Mouse (Mus musculus) liver, postnatal 0 days (tissue): ENCODE results near the gene Nova2. TPM values are rescaled to one million over a fixed set of nuclear protein-coding genes. Genes with fewer than 3 reads are reported as not detected.

Experiments
- ATAC-seq: fragments of 200-750 bp; cut with Nextera tagmentation; 2 replicates; pipeline ENCODE4 v1.8.0; 2017; ENCODE audit warnings: mild to moderate bottlenecking, moderate library complexity
- DNase-seq: peaks from one replicate; pipeline ENCODE4 v3.0.0-alpha.2; 2016
- H3K27ac ChIP-seq: fragments of 300-500 bp; sonication (generic); 2 replicates; pipeline ENCODE4 v1.5.1; 2014; ENCODE audit warnings: antibody characterized with exemption, moderate library complexity, mild to moderate bottlenecking, low read depth
- H3K27me3 ChIP-seq: fragments of 300-500 bp; sonication (generic); 2 replicates; pipeline ENCODE4 v1.6.1; 2014; ENCODE audit warnings: low read length, control low read depth, mixed read lengths; ENCODE audit not compliant: insufficient read depth
- H3K36me3 ChIP-seq: fragments of 300-500 bp; sonication (generic); replicated peaks from 2 replicates; pipeline ENCODE4 v1.6.1; 2014; ENCODE audit warnings: mild to moderate bottlenecking, control low read depth, low read length, moderate library complexity, mixed read lengths; ENCODE audit not compliant: insufficient read depth
- H3K4me1 ChIP-seq: fragments of 300-500 bp; sonication (generic); 2 replicates; pipeline ENCODE4 v1.6.1; 2014; ENCODE audit warnings: antibody characterized with exemption, mild to moderate bottlenecking, control low read depth; ENCODE audit not compliant: insufficient read depth
- H3K4me2 ChIP-seq: fragments of 300-500 bp; sonication (generic); 2 replicates; pipeline ENCODE4 v1.6.1; 2014; ENCODE audit warnings: low read depth, mild to moderate bottlenecking, low read length, moderate library complexity, mixed read lengths
- H3K4me3 ChIP-seq: fragments of 300-500 bp; sonication (generic); 2 replicates; pipeline ENCODE4 v1.5.1; 2014; ENCODE audit warnings: low read depth, low read length
- H3K9ac ChIP-seq: fragments of 300-500 bp; sonication (generic); replicated peaks from 2 replicates; pipeline ENCODE4 v1.6.1; 2014; ENCODE audit warnings: mild to moderate bottlenecking, moderate library complexity
- H3K9me3 ChIP-seq: fragments of 300-500 bp; sonication (generic); 2 replicates; pipeline ENCODE4 v1.6.1; 2016; ENCODE audit warnings: mild to moderate bottlenecking, control low read depth, low read length, mixed read lengths
- CTCF ChIP-seq: sonication (generic); IDR thresholded peaks from 2 replicates; pipeline ENCODE4 v1.5.1; 2016; ENCODE audit warnings: antibody characterized with exemption, low read depth
- EP300 ChIP-seq: IDR thresholded peaks from 2 replicates; pipeline ENCODE4 v1.6.1; 2016; ENCODE audit warnings: antibody characterized with exemption, low read depth, mild to moderate bottlenecking
- WGBS: fragments of 180-500 bp; shearing (Covaris S2); extraction: QIAGEN DNeasy Blood & Tissue Kit; methylation state at CpG from one replicate; pipeline ENCODE4 v1.1.7; 2014; ENCODE audit not compliant: insufficient replicate concordance; 5-methylcytosine and 5-hydroxymethylcytosine counted together
- polyA plus RNA-seq: library from polyadenylated mRNA; unstranded; fragments of >200 nt; fragmentation: Nextera tagmentation; extraction: Ambion mirVana; gene quantifications from 2 replicates; pipeline ENCODE4 v1.2.1, GENCODE M21; 2015

Gene Nova2
- polyA plus RNA-seq, 1 experiment from 2014 or later: 0.12 TPM

- 40% methylated on average over 2 of the region's 2 CpGs for WGBS
- H3K27me3 ChIP-seq: peaks cover 40% of the 10 kb centered on the region
- TF ChIP-seq CTCF (no peak), EP300 (no peak)
- no peak within 1 kb of the TSS for H3K4me3 ChIP-seq
- no peak for DNase-seq
- no peak within 1 kb of the TSS for H3K9ac ChIP-seq
- no peak for ATAC-seq
- H3K4me1 ChIP-seq: peaks cover 14% of the 10 kb centered on the region
- H3K9me3 ChIP-seq: no peaks in the 10 kb centered on the region
- H3K36me3 ChIP-seq: no peaks in the 10 kb centered on the region
- H3K27ac ChIP-seq: no peak within 1 kb of the TSS
- no peak within 1 kb of the TSS for H3K4me2 ChIP-seq
Observed at GRCm38 (mm10) chr7:18987100-18987499, 61.4 kb downstream of the Nova2 start, which contains the start of gene Nanos2. Gene Nanos2, plus strand, starts transcription at chr7:18987400.

DNA sequence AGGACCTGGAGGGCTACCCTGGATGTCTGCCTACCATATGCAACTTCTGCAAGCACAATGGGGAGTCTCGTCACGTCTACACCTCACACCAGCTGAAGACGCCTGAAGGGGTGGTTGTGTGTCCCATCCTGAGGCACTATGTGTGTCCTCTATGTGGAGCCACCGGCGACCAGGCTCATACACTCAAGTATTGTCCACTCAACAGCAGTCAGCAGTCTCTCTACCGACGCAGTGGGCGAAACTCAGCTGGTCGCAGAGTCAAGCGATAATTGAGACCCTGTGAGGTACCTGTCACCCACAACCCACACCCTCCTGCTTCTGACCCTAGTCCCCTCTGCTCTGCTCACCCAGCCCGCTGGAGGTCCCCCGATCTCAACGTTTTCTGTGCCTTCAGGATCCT, 62.1 kb downstream of the Nova2 start:
- 64% methylated on average over 13 of the region's 13 CpGs for WGBS
- Histone ChIP-seq H3K27ac (no peak overlapping the region), H3K9me3 (no peaks in the 10 kb centered on the region), H3K9ac (no peak overlapping the region), H3K4me1 (peaks cover 16% of the 10 kb centered on the region), H3K4me2 (no peak overlapping the region), H3K36me3 (no peaks in the 10 kb centered on the region), H3K4me3 (no peak overlapping the region), H3K27me3 (peaks cover 46% of the 10 kb centered on the region)
- no peak for TF ChIP-seq EP300
- TF ChIP-seq CTCF: no peak
- ATAC-seq: no peak
- no peak for DNase-seq

GRCm38 (mm10) chr7:18988780-18989179, 63.1 kb downstream of the Nova2 start:
- Histone ChIP-seq H3K4me2 (no peak overlapping the region), H3K27me3 (peaks cover 54% of the 10 kb centered on the region), H3K4me1 (peaks cover 16% of the 10 kb centered on the region), H3K36me3 (no peaks in the 10 kb centered on the region), H3K9ac (no peak overlapping the region), H3K27ac (no peak overlapping the region), H3K4me3 (no peak overlapping the region), H3K9me3 (no peaks in the 10 kb centered on the region)
- TF ChIP-seq EP300: no peak
- TF ChIP-seq CTCF: no peak
- ATAC-seq: no peak
- WGBS: 63% methylated on average over 6 of the region's 6 CpGs
- DNase-seq: no peak

DNA sequence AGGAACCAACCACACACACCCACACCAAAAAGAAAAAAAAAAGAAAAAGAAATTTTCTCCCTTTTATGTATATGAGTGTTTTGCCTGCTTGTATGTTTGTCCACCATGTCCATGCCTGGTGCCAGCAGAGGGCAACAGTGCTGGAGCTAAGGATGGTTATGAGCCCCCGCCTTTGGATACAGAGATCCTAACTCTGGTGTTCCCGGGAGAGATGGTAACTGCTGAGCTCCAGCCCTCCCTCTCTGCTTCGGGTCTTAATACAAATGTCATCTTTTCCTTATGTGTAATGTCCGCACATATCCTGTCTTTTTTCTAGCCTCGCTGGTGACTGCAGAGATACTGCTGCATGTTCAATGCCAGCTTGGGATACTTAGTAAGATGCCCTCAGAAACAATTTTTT, 64.3 kb downstream of the Nova2 start:
- no peak for DNase-seq
- WGBS: 22% methylated on average over 5 of the region's 5 CpGs
- Histone ChIP-seq H3K27ac (no peak overlapping the region), H3K4me1 (peaks cover 16% of the 10 kb centered on the region), H3K27me3 (peaks cover 54% of the 10 kb centered on the region), H3K9me3 (no peaks in the 10 kb centered on the region), H3K4me3 (no peak overlapping the region), H3K4me2 (no peak overlapping the region), H3K36me3 (peaks cover under 1% of the 10 kb centered on the region; the same call in 1 of the 2 replicates), H3K9ac (no peak overlapping the region)
- TF ChIP-seq EP300 (no peak), CTCF (no peak)
- ATAC-seq: no peak

GRCm38 (mm10) chr7:18990601-18991295, 65.1 kb downstream of the Nova2 start, which contains the start of gene Mypop:
Gene Mypop, plus strand, starts transcription at chr7:18991245.
- H3K4me2 ChIP-seq: peak within 1 kb of the TSS; percentile 78
- peaks cover 8% of the 10 kb centered on the region; the same call in 1 of the 2 replicates for H3K36me3 ChIP-seq
- 0% methylated on average over 36 of the region's 37 CpGs for WGBS
- DNase-seq (peak; percentile 96), ATAC-seq (peak; percentile 95)
- no peaks in the 10 kb centered on the region for H3K9me3 ChIP-seq
- H3K27ac ChIP-seq: no peak within 1 kb of the TSS
- 0 out of 2 replicates have a peak within 1 kb of the TSS, but pooled peaks have one; percentile 11 for H3K9ac ChIP-seq
- H3K4me1 ChIP-seq: peaks cover 16% of the 10 kb centered on the region
- peak within 1 kb of the TSS; percentile 45 for H3K4me3 ChIP-seq
- H3K27me3 ChIP-seq: peaks cover 54% of the 10 kb centered on the region
- no peak for TF ChIP-seq CTCF
- no peak for TF ChIP-seq EP300

DNA sequence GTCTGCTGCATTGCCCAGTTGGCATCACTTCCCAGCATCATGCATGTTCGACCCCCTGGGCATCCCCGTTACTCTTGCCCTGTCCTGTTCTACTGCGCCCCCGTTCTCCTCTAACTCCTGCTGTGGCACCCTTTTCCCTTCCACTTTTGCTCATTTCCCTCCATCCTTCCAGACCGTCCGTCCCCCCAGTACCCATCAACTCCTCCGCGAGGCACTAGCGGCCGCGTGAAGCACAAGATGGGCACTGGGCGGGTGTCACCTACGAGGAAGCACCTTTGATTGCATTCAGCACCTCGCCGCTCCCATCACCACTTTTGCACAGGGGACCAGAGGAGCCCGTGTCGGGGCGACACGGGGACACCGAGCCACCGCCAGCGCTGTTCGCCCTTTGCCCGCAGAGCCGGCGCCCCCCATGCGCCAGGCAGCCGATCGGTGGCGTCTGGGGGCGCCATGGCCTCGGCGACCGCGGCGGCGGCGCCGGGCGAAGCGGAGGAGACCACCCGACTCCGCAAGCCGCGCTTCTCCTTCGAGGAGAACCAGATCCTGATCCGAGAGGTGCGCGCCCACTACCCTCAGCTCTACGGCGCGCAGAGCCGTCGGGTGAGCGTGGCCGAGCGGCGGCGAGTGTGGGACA, 66.1 kb downstream of the Nova2 start:
- peaks cover 54% of the 10 kb centered on the region for H3K27me3 ChIP-seq

More for the DNA sequence above, 66.1 kb downstream of the Nova2 start:
- Histone ChIP-seq H3K4me1 (peaks cover 16% of the 10 kb centered on the region), H3K9ac (0 out of 2 replicates have a peak overlapping the region, but pooled peaks have one; percentile 11), H3K9me3 (no peaks in the 10 kb centered on the region), H3K4me2 (peak overlapping the region; percentile 78), H3K36me3 (peaks cover 10% of the 10 kb centered on the region; the same call in 1 of the 2 replicates), H3K27ac (no peak overlapping the region), H3K4me3 (peak overlapping the region; percentile 45)
- TF ChIP-seq CTCF (no peak), EP300 (no peak)
- ATAC-seq: no peak
- 1% methylated on average over 50 of the region's 59 CpGs for WGBS
- no peak for DNase-seq
